Mouse (Mus musculus) thymus, adult 2 months (tissue): ENCODE data around the gene Lrrc8e. TPM values are rescaled to one million over a fixed set of nuclear protein-coding genes. Genes with fewer than 3 reads are reported as not detected.

Experiments used
- DNase-seq: peaks from one replicate; pipeline ENCODE4 v3.0.0; 2021
- H3K27ac ChIP-seq: fragments of 200-500 bp; 2 replicates; pipeline ENCODE4 v1.5.1; 2012; ENCODE audit warnings: low read length, control low read depth; ENCODE audit not compliant: control insufficient read depth, insufficient read depth
- H3K27me3 ChIP-seq: fragments of 200-500 bp; 2 replicates; pipeline ENCODE4 v1.6.1; 2012; ENCODE audit warnings: mild to moderate bottlenecking, low read length, moderate library complexity, mixed read lengths; ENCODE audit not compliant: control insufficient read depth, insufficient read depth
- H3K36me3 ChIP-seq: fragments of 200-500 bp; 2 replicates; pipeline ENCODE4 v1.6.1; 2012; ENCODE audit warnings: mild to moderate bottlenecking, low read length, moderate library complexity; ENCODE audit not compliant: control insufficient read depth, insufficient read depth
- H3K4me1 ChIP-seq: fragments of 200-500 bp; replicated peaks from 2 replicates; pipeline ENCODE4 v1.6.1; 2012; ENCODE audit warnings: low read length; ENCODE audit not compliant: control insufficient read depth, insufficient read depth
- H3K4me3 ChIP-seq: fragments of 200-500 bp; 2 replicates; pipeline ENCODE4 v1.5.1; 2012; ENCODE audit warnings: mild to moderate bottlenecking, low read length, control low read depth, moderate library complexity; ENCODE audit not compliant: control insufficient read depth, insufficient read depth
- CTCF ChIP-seq: fragments of 200-500 bp; IDR thresholded peaks from 2 replicates; pipeline ENCODE4 v1.5.1; 2012; ENCODE audit warnings: mild to moderate bottlenecking, control low read depth, low read length, moderate library complexity, borderline replicate concordance; ENCODE audit not compliant: control insufficient read depth, poor library complexity, insufficient read depth; ENCODE audit errors: extremely low read depth
- POLR2A ChIP-seq: fragments of 200-500 bp; IDR thresholded peaks from 2 replicates; pipeline ENCODE4 v1.6.1; 2012; ENCODE audit warnings: mild to moderate bottlenecking, low read length, control low read depth, moderate library complexity; ENCODE audit not compliant: control insufficient read depth, poor library complexity, insufficient read depth; ENCODE audit errors: extremely low read depth
- WGBS: fragments of 180-500 bp; shearing (Covaris S2); methylation state at CpG from one replicate; pipeline ENCODE4 v1.1.7; 2018; 5-methylcytosine and 5-hydroxymethylcytosine counted together
- polyA plus RNA-seq: library from polyadenylated mRNA; depleted of rRNA; stranded (reverse); fragments of >200 nt; gene quantifications from 2 replicates; pipeline ENCODE4 v1.2.3, GENCODE M21; 2012; rRNA removed

The Lrrc8e gene
- 0.59 and 0.66 TPM in 2 replicates for polyA plus RNA-seq

DNA sequence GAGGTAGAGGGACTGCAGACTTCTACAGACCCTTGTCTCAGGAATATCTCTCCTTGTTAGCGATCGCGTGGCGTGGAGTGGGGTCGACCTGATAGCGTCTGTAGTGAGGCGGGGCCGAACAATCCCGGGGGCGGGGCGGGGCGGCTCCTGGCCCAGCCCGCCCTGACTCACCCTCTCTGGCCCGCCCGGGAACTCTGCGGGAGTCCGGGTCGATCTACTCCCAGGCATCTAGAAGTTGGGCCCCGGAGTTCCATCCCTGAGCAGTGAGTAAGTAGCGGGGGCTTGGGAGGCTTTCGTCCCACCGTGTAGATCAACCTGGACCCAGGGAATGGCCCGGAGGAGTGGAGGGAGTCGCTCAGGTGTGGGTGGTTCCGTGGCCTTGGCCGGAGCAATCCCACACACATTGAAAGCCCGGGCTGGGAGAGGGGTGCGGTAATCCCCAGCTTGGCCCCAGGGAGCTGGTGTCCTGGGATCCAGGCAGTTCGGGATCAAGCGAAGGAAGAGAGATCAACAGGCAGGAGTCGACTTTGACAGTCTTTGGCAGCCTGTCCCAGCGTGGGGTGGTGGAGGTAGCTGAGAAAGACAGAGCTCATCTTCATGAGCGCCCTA is at the start of gene Lrrc8e:
Gene Lrrc8e (plus strand): TSS at position 89 of the 609 bp plus-strand sequence.
- no peak for DNase-seq
- TF ChIP-seq CTCF (no peak), POLR2A (no peak)
- Histone ChIP-seq H3K36me3 (no peaks in the 10 kb centered on the region), H3K4me1 (no peaks in the 10 kb centered on the region), H3K27ac (no peak within 1 kb of the TSS), H3K4me3 (no peak within 1 kb of the TSS), H3K27me3 (no peaks in the 10 kb centered on the region; the same call in 1 of the 2 replicates)
- WGBS = 25% methylated on average over 33 of the region's 33 CpGs

DNA sequence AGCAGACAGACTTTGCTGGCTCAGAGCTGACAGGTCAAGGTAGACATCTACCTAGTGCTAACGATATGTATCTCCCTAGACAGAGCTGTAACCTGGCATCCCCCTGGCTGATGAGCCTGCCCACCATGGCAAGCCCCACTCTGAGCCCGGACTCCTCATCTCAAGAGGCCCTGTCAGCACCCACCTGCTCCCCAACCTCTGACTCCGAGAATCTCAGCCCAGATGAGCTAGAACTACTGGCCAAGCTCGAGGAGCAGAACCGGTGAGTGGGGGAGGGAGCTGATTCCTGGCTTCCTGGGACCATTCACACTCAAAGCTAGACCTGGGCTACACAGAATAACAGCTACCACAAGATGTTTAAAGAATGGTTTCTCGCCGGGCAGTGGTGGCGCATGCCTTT is 43.2 kb upstream of the Lrrc8e start:
- Histone ChIP-seq H3K4me1 (no peaks in the 10 kb centered on the region), H3K36me3 (0 out of 2 replicates have a peak, but pooled peaks cover 3% of the 10 kb centered on the region)
- DNase-seq = no peak

DNA sequence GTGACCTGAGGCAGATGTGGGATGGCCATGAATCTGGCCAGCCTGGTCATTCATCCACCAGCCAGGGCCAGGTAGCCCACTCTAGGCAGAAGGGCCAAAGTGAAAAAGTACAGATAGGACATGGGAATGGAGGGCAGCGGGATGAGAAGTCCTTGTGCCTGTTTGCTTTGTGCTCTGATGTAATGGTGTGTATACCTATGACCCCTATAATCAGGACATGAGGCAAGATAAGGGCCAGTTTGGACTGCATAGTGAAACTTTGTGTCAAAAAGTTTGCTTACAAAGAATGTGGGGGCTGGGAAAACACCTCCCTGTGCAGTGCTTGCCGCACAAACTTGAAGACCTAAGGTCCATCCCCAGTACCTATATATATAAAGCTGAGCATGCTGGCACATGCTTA is 40.5 kb upstream of the Lrrc8e start:
- DNase-seq = no peak
- TF ChIP-seq CTCF = no peak
- TF ChIP-seq POLR2A = no peak
- H3K4me3 ChIP-seq = no peak overlapping the region
- H3K36me3 ChIP-seq = 0 out of 2 replicates have a peak, but pooled peaks cover 3% of the 10 kb centered on the region
- no peaks in the 10 kb centered on the region for H3K4me1 ChIP-seq
- no peaks in the 10 kb centered on the region for H3K27me3 ChIP-seq
- no peak overlapping the region for H3K27ac ChIP-seq
- 97% methylated on average over 2 of the region's 2 CpGs for WGBS

More for the DNA sequence above, 43.2 kb upstream of the Lrrc8e start:
- H3K27ac ChIP-seq = no peak overlapping the region
- H3K4me3 ChIP-seq = no peak overlapping the region
- WGBS = 96% methylated on average over 8 of the region's 8 CpGs
- no peaks in the 10 kb centered on the region for H3K27me3 ChIP-seq
- TF ChIP-seq POLR2A = no peak
- TF ChIP-seq CTCF = no peak

DNA sequence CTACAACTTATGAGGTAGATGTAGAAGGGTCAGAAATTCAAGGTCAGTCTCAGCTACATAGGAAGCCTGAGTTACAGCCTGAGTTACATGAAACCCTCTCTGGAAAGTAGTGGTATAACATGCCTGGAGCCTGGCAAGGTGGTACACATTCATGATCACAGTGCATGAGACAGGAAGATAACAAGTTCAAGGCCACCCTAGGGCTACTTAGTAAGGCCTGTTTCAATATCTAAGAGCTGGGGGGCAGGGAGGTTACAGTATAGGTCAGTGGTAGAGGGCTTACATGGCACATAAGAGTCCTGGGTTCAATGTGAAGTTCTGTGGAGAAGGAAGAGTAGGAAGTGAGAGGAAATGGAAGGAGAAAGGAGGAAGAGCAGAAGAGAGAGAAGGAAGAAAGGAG is 38.0 kb upstream of the Lrrc8e start:
- Histone ChIP-seq H3K36me3 (0 out of 2 replicates have a peak, but pooled peaks cover 3% of the 10 kb centered on the region), H3K4me1 (peaks cover 5% of the 10 kb centered on the region), H3K27ac (no peak overlapping the region), H3K27me3 (no peaks in the 10 kb centered on the region), H3K4me3 (no peak overlapping the region)
- TF ChIP-seq POLR2A (no peak), CTCF (no peak)
- DNase-seq = no peak

DNA sequence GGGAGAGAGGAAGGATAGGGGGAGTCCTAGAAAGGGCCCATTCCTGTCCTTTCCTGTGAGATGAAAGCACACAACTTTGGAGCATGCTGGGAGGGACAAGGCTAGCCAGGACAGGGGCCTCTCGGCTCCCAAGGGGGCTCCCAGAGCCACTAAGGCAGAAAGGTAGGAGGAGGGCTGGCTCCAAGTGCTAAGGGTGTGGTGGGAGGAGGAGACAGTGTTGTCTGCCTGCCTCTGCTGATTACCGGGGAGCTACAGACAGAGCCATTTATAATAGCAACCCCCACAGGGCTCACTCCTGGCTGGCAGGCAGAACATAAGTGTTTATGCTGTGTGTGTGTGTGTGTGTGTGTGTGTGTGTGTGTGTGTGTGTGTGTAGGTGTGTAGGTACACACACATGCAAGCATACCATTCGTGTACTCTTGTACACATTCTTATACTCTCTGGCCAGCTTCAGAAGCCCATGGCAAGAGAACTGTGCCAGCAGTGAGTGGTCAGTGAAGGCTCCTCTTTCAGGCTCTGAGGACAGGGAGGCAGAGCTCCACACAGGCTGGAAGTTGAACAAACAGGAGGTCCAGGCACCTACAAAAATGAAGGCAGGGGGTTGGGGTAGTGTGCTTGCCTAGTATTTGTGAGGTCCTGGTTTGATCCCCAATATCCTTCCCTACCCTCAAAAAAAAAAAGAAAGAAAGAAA is 37.5 kb upstream of the Lrrc8e start:
- DNase-seq = no peak
- Histone ChIP-seq H3K4me3 (no peak overlapping the region), H3K4me1 (peaks cover 5% of the 10 kb centered on the region), H3K27ac (no peak overlapping the region), H3K27me3 (no peaks in the 10 kb centered on the region), H3K36me3 (0 out of 2 replicates have a peak, but pooled peaks cover 3% of the 10 kb centered on the region)
- 93% methylated on average over 3 of the region's 3 CpGs for WGBS
- TF ChIP-seq POLR2A = no peak
- TF ChIP-seq CTCF = no peak

DNA sequence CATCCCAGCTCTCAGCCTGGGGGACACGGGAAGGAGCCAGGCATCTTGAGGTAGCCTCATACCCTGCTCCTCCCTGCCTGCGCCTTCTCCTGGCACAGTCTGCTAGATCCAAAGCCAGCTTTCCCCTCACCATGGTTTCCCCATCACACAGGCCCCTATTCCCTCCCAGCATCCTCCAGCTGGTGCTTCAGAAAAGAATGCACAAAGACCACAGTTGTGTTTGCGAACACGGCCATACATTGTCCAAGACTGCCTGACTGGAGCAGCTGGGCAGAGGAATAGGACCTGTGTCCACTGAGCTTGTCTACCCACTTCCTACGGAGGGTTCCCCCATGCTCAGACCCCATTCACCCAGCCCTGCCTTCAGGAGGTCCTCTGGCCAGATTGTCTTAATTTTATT is 34.3 kb upstream of the Lrrc8e start:
- no peak for DNase-seq
- WGBS = 96% methylated on average over 5 of the region's 5 CpGs
- Histone ChIP-seq H3K4me3 (no peak overlapping the region), H3K27me3 (no peaks in the 10 kb centered on the region), H3K4me1 (peaks cover 5% of the 10 kb centered on the region), H3K27ac (no peak overlapping the region), H3K36me3 (0 out of 2 replicates have a peak, but pooled peaks cover 3% of the 10 kb centered on the region)
- TF ChIP-seq CTCF (no peak), POLR2A (no peak)
